Mouse (Mus musculus) left cerebral cortex, adult 18-20 months (tissue): ENCODE results near the gene Tmed4. TPM values are rescaled to one million over a fixed set of nuclear protein-coding genes. Genes with fewer than 3 reads are reported as not detected.
"Not testable (repeated sequence)": the region's sequence is repeated elsewhere in the genome, so short reads cannot be mapped to it uniquely, and the experiment has no call there.

Experiments
- DNase-seq, 2 experiments: peaks; one replicate each; pipeline ENCODE4 v3.0.0; 2021 to 2022; ENCODE audit warnings: low spot score in 2 of 2, mixed read lengths in 1 of 2
- total RNA-seq, 2 experiments: library from RNA; stranded (reverse); gene quantifications; 2 replicates each; pipeline ENCODE4 v1.2.3; 2021

Tmed4 gene
- total RNA-seq, 2 experiments from 2014 or later, result 94.1 to 99.1 TPM

GRCm38 (mm10) chr11:6275094-6275484 is 419 bp upstream of the Tmed4 start:
- DNase-seq, result no peak

- DNase-seq, result peak in 1 of 2 experiments; percentile 20
Observed at GRCm38 (mm10) chr11:6273607-6274006, 1.1 kb downstream of the Tmed4 start.

- peak; percentile 89 to 92 for DNase-seq
Observed at GRCm38 (mm10) chr11:6267320-6268254, 7.1 kb downstream of the Tmed4 start, which contains the start of gene Ddx56. TSS of gene Ddx56 (minus strand) at chr11:6267772.

GRCm38 (mm10) chr11:6266621-6267020 is 8.0 kb downstream of the Tmed4 start:
- DNase-seq, result no peak

- DNase-seq, result peak; percentile 72 to 87
Observed at GRCm38 (mm10) chr11:6261434-6262082, 13.1 kb downstream of the Tmed4 start.

- no peak for DNase-seq
Observed at GRCm38 (mm10) chr11:6259413-6259812, 15.3 kb downstream of the Tmed4 start.

- DNase-seq, result no peak
Observed at GRCm38 (mm10) chr11:6256490-6257072, 18.1 kb downstream of the Tmed4 start.

GRCm38 (mm10) chr11:6254602-6255001 is 20.1 kb downstream of the Tmed4 start:
- DNase-seq, result not testable (repeated sequence)

- DNase-seq, result no peak
Observed at GRCm38 (mm10) chr11:6252824-6253223, 21.8 kb downstream of the Tmed4 start.

- no peak for DNase-seq
Observed at GRCm38 (mm10) chr11:6252248-6252647, 22.4 kb downstream of the Tmed4 start.

GRCm38 (mm10) chr11:6244707-6245106 is 30.0 kb downstream of the Tmed4 start:
- no peak for DNase-seq

GRCm38 (mm10) chr11:6233025-6233424 is 41.6 kb downstream of the Tmed4 start:
- no peak for DNase-seq

- DNase-seq, result no peak
Observed at GRCm38 (mm10) chr11:6230012-6230411, 44.7 kb downstream of the Tmed4 start, which contains the start of gene Npc1l1. TSS of gene Npc1l1 (minus strand) at chr11:6230143.

- DNase-seq, result peak; percentile 49 to 65
Observed at GRCm38 (mm10) chr11:6224541-6225229, 50.0 kb downstream of the Tmed4 start.

- no peak for DNase-seq
Observed at GRCm38 (mm10) chr11:6222187-6222586, 52.5 kb downstream of the Tmed4 start.

Other genes starting within 250 kb of the Tmed4 start
- gene Camk2b, start 208.5 kb downstream of the Tmed4 start, total RNA-seq, result 100 to 1,000 TPM; 618 to 648 TPM
- under 1 TPM; 0.28 to 0.30 TPM for gene A730071L15Rik, start 74.8 kb downstream of the Tmed4 start, total RNA-seq
- 100 to 1,000 TPM; 119 to 128 TPM for gene Nudcd3, start 74.5 kb downstream of the Tmed4 start, total RNA-seq
- under 1 TPM; 0.63 to 0.68 TPM for gene Npc1l1, start 44.7 kb downstream of the Tmed4 start, total RNA-seq
- gene Ddx56, start 7.1 kb downstream of the Tmed4 start, total RNA-seq, result 10 to 100 TPM; 45.6 to 48.6 TPM
- gene Ogdh, start 16.8 kb upstream of the Tmed4 start, total RNA-seq, result 100 to 1,000 TPM; 228 to 260 TPM
- 100 to 1,000 TPM; 217 to 224 TPM for gene Zmiz2, start 114.2 kb upstream of the Tmed4 start, total RNA-seq
- gene Ppia, start 140.6 kb upstream of the Tmed4 start, total RNA-seq, result 1,000 to 10,000 TPM; 1,850 TPM
- gene H2afv, start 169.6 kb upstream of the Tmed4 start, total RNA-seq, result 10 to 100 TPM; 41.4 to 42.5 TPM
- 100 to 1,000 TPM; 248 to 265 TPM for gene Purb, start 201.0 kb upstream of the Tmed4 start, total RNA-seq
- under 1 TPM; 0.23 to 0.49 TPM for gene Myo1g, start 246.1 kb upstream of the Tmed4 start, total RNA-seq